Mouse (Mus musculus): ENCODE data around the gene Phldb3. TPM values are rescaled to one million over a fixed set of nuclear protein-coding genes. Genes with fewer than 3 reads are reported as not detected.
A peak's percentile ranks its signal among the peaks of the same experiment; 100 is the strongest.

Phldb3 gene
- polyA plus RNA-seq, 1 experiment = 2.8 TPM

DNA sequence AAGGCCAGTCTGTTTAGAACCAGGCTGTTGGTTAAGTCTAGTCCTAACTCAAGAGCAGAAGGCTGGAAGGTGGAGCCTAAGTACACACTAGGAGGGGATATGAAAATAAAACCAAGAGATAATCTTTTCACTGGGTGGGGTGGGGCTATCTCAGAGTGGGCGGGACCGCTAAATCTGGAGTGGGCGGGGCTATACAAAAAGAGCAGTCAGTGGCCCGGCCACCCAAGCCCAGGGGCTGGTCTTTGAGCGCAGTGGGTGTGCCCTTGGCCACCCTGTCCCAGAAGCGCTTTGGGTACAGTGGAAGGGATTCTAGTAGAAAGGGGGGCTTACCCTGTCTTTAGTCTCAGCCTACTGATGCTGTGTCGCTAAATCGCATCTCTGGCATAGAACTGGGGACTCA lies 23.7 kb upstream of the Phldb3 start:
- no peak for TF ChIP-seq POLR2A (IDR thresholded peaks at IDR 0.05; ENCODE audit: low read depth, low read length)
- no peak for TF ChIP-seq CTCF (conservative IDR thresholded peaks at IDR 0.05; ENCODE audit: insufficient read depth, insufficient read length, low read depth, low read length)
- no peak for DNase-seq
- H3K36me3 ChIP-seq (ENCODE audit: control insufficient read depth, insufficient read depth, low read length) = no peaks in the 10 kb centered on the region
- no peak overlapping the region for H3K4me3 ChIP-seq (ENCODE audit: insufficient read depth, low read depth, low read length)
- no peaks in the 10 kb centered on the region for H3K27me3 ChIP-seq (replicated peaks; ENCODE audit: control insufficient read depth, insufficient read depth, low read length)
- H3K4me1 ChIP-seq (ENCODE audit: control insufficient read depth, insufficient read depth, low read length) = peaks cover 4% of the 10 kb centered on the region
- no peak overlapping the region for H3K27ac ChIP-seq (ENCODE audit: insufficient read depth, low read depth, low read length)
- WGBS = 26% methylated on average over 8 of the region's 8 CpGs

DNA sequence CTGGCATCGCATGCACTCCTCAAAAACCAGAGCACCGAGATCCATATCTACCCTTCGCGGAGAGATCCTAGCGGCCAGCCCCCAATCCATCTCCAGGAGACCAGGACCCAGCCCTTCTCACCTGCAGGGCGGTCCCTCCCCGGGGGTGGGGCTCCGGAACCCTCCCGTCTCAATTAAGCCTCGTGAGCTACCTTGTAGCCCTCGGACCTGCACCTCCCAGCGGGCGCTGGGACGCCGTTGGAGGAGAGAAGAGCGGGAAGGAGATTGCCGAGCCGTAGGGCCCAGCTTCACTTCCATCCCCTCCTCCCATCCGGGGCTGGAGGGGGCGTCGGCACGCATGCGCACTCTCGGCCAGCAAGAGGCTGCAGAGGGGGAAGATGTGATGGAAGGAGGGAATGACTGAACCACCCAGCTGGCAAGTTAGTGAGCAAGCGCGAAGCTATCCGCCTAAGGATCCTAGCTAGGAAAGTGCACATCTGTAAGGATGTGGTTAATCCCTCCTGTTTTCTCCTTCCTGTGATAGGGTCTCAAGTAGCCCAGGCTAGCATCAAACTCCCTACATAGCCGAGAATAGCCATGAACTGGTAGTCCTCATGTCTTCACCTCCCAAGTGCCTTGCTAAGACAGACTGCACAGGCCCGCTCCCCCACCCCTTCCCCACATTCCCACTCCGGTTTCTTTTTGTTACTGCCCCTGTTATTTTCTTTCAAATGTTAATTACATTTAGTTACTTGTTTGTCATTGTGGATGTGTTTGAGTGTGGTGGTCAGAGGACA lies 23.0 kb upstream of the Phldb3 start, which contains the start of the genes Ethe1 and Zfp575:
Gene Ethe1, plus strand, starts transcription at position 214 of the 776 bp plus-strand sequence.
Gene Zfp575, minus strand, starts transcription at position 312 of the 776 bp plus-strand sequence.
- Histone ChIP-seq H3K27ac (ENCODE audit: insufficient read depth, low read depth, low read length) (no peak within 1 kb of the TSS; the same call in 1 of the 2 replicates), H3K4me3 (ENCODE audit: insufficient read depth, low read depth, low read length) (peak within 1 kb of the TSS; percentile 35), H3K27me3 (replicated peaks; ENCODE audit: control insufficient read depth, insufficient read depth, low read length) (no peaks in the 10 kb centered on the region), H3K36me3 (ENCODE audit: control insufficient read depth, insufficient read depth, low read length) (no peaks in the 10 kb centered on the region), H3K4me1 (ENCODE audit: control insufficient read depth, insufficient read depth, low read length) (peaks cover 4% of the 10 kb centered on the region)
- TF ChIP-seq POLR2A (IDR thresholded peaks at IDR 0.05; ENCODE audit: low read depth, low read length) (no peak), CTCF (conservative IDR thresholded peaks at IDR 0.05; ENCODE audit: insufficient read depth, insufficient read length, low read depth, low read length) (no peak)
- DNase-seq = no peak
- 14% methylated on average over 30 of the region's 30 CpGs for WGBS

DNA sequence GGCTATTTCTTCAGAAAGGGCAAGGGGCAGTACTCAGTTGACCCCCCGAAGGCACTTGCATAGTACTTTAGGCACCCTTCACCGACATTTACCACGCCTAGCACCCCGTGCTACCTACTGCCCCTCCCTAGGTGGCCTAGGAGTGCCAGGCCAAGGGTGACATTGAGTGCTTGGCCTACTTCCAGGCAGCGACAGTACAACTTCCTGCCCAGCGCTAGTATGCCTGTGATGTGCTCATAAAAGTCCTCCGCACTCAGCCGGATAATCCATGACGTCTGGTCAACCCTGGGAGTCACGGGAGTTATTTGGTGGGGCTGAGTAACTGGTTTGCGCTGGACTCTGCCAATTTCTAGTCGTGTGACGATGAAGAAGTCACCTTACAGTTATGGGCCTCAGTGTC lies 22.2 kb upstream of the Phldb3 start:
- TF ChIP-seq POLR2A (IDR thresholded peaks at IDR 0.05; ENCODE audit: low read depth, low read length) (no peak), CTCF (conservative IDR thresholded peaks at IDR 0.05; ENCODE audit: insufficient read depth, insufficient read length, low read depth, low read length) (no peak)

DNA sequence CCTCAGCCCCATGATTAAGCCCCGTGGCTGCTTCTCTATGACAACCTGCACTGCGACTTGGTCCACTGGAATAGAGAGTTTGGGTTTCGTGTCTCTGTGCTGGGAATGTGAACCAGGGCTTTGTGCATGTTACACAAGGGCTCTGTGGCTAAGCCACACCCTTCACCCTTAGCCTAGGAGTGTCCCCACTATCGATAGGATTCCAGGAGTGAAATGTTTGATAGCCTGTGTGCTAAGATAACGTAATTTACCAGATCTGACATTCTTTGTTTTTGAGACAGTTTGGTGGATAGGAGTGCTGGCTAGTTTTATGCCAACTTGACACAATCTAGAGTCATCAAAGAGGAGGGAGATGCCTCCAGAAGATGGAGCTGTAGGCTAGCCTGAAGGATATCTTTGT lies 18.8 kb upstream of the Phldb3 start:
- no peaks in the 10 kb centered on the region for H3K36me3 ChIP-seq (ENCODE audit: control insufficient read depth, insufficient read depth, low read length)
- no peak overlapping the region for H3K4me3 ChIP-seq (ENCODE audit: insufficient read depth, low read depth, low read length)
- DNase-seq = no peak
- 69% methylated on average over 5 of the region's 5 CpGs for WGBS
- peaks cover 7% of the 10 kb centered on the region for H3K4me1 ChIP-seq (ENCODE audit: control insufficient read depth, insufficient read depth, low read length)
- H3K27ac ChIP-seq (ENCODE audit: insufficient read depth, low read depth, low read length) = no peak overlapping the region
- TF ChIP-seq POLR2A (IDR thresholded peaks at IDR 0.05; ENCODE audit: low read depth, low read length) (no peak), CTCF (conservative IDR thresholded peaks at IDR 0.05; ENCODE audit: insufficient read depth, insufficient read length, low read depth, low read length) (no peak)
- no peaks in the 10 kb centered on the region for H3K27me3 ChIP-seq (replicated peaks; ENCODE audit: control insufficient read depth, insufficient read depth, low read length)

More for the DNA sequence above, 22.2 kb upstream of the Phldb3 start:
- Histone ChIP-seq H3K4me3 (ENCODE audit: insufficient read depth, low read depth, low read length) (no peak overlapping the region), H3K27me3 (replicated peaks; ENCODE audit: control insufficient read depth, insufficient read depth, low read length) (no peaks in the 10 kb centered on the region), H3K27ac (ENCODE audit: insufficient read depth, low read depth, low read length) (no peak overlapping the region; the same call in 1 of the 2 replicates), H3K4me1 (ENCODE audit: control insufficient read depth, insufficient read depth, low read length) (peaks cover 4% of the 10 kb centered on the region), H3K36me3 (ENCODE audit: control insufficient read depth, insufficient read depth, low read length) (no peaks in the 10 kb centered on the region)
- DNase-seq = peak; percentile 93
- 23% methylated on average over 13 of the region's 13 CpGs for WGBS

DNA sequence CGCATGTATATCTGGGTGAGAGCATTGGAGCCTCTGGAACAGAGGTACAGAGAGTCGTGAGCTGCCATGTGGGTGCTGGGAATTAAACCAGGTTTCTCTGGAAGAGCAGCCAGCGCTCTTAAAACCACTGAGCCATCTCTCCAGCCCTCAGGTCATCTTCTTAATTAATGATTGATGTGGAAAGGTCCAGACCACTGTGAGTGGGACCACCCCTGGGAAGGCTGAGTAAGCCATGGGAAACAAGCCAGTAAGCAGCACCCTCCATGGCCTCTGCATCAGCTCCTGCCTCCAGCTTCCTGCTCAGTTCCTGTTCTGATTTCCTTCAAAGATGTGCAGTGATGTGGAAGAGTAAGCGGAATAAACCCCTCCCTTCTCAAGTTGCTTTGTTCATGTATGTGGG lies 18.4 kb upstream of the Phldb3 start:
- Histone ChIP-seq H3K27ac (ENCODE audit: insufficient read depth, low read depth, low read length) (no peak overlapping the region), H3K4me1 (ENCODE audit: control insufficient read depth, insufficient read depth, low read length) (peaks cover 7% of the 10 kb centered on the region), H3K27me3 (replicated peaks; ENCODE audit: control insufficient read depth, insufficient read depth, low read length) (no peaks in the 10 kb centered on the region), H3K36me3 (ENCODE audit: control insufficient read depth, insufficient read depth, low read length) (no peaks in the 10 kb centered on the region), H3K4me3 (ENCODE audit: insufficient read depth, low read depth, low read length) (no peak overlapping the region)
- 19% methylated on average over 4 of the region's 4 CpGs for WGBS
- TF ChIP-seq POLR2A (IDR thresholded peaks at IDR 0.05; ENCODE audit: low read depth, low read length) = no peak
- TF ChIP-seq CTCF (conservative IDR thresholded peaks at IDR 0.05; ENCODE audit: insufficient read depth, insufficient read length, low read depth, low read length) = no peak
- DNase-seq = peak; percentile 63

DNA sequence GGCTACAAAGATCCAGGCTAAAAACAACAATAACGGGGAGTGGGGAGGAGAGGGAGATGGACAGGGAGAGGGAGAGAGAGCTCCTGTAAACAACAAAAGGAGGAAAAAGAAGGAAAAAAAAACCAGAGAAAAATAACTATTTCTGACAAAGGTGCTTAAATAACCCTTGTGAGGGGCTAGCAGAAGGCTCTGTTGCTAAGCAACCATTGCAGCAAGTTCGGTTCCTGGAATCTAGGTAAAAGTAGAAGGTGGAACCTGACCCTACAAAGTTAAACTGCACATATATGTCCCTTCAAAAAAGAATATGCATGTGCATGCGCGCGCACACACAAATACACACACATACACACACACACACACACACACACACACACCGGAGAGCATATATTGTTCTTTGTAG lies 17.8 kb upstream of the Phldb3 start:
- Histone ChIP-seq H3K4me1 (ENCODE audit: control insufficient read depth, insufficient read depth, low read length) (peaks cover 3% of the 10 kb centered on the region), H3K27ac (ENCODE audit: insufficient read depth, low read depth, low read length) (no peak overlapping the region), H3K36me3 (ENCODE audit: control insufficient read depth, insufficient read depth, low read length) (no peaks in the 10 kb centered on the region), H3K4me3 (ENCODE audit: insufficient read depth, low read depth, low read length) (no peak overlapping the region), H3K27me3 (replicated peaks; ENCODE audit: control insufficient read depth, insufficient read depth, low read length) (no peaks in the 10 kb centered on the region)
- TF ChIP-seq CTCF (conservative IDR thresholded peaks at IDR 0.05; ENCODE audit: insufficient read depth, insufficient read length, low read depth, low read length) (no peak), POLR2A (IDR thresholded peaks at IDR 0.05; ENCODE audit: low read depth, low read length) (no peak)
- WGBS = 75% methylated on average over 6 of the region's 6 CpGs
- no peak for DNase-seq

DNA sequence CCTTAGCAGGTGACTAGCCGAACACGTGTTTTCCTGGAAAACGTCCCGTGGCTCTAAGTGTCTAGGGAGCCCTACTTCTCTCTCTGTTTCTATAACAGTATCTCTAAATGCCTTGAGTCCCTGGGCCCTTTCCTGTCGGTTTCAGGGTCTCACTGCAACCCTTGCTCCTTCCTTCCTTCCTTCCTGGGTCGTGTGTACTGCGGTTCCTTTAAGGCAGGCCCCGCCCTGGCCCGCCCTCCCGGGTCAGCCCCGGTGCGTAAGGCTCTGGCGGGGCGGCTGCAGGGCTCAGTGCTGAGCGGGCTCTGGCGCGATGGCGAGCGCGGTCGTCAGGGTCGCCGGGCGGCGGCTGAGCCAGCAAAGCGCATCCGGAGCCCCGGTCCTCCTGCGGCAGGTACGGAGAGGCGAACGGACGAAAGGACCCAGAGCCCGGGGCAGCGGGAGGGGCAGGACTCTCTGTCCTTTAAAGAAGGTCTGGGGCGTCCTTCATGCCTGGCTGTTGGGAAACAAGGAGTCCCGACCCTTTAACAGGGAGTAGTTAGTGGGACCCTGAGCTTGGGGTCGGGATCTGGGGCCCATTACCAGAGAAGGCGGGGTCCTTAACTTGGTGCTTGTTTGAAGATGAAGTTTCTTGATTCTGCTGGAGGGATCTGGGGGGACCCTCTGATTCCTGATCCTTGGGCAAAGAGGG lies 16.8 kb upstream of the Phldb3 start:
- no peaks in the 10 kb centered on the region for H3K36me3 ChIP-seq (ENCODE audit: control insufficient read depth, insufficient read depth, low read length)
- DNase-seq = peak; percentile 88
- 2% methylated on average over 39 of the region's 39 CpGs for WGBS
- H3K4me3 ChIP-seq (ENCODE audit: insufficient read depth, low read depth, low read length) = peak overlapping the region; percentile 83
- H3K4me1 ChIP-seq (ENCODE audit: control insufficient read depth, insufficient read depth, low read length) = peaks cover 9% of the 10 kb centered on the region; the same call in 1 of the 2 replicates
- TF ChIP-seq CTCF (conservative IDR thresholded peaks at IDR 0.05; ENCODE audit: insufficient read depth, insufficient read length, low read depth, low read length) = no peak
- peak; percentile 68 for TF ChIP-seq POLR2A (IDR thresholded peaks at IDR 0.05; ENCODE audit: low read depth, low read length)
- H3K27me3 ChIP-seq (replicated peaks; ENCODE audit: control insufficient read depth, insufficient read depth, low read length) = no peaks in the 10 kb centered on the region
- H3K27ac ChIP-seq (ENCODE audit: insufficient read depth, low read depth, low read length) = peak overlapping the region; percentile 67
